Mouse (Mus musculus) liver, adult 2 months (tissue): ENCODE measurements around the gene Cdc14a. TPM values are rescaled to one million over a fixed set of nuclear protein-coding genes. Genes with fewer than 3 reads are reported as not detected.
A peak's percentile ranks its signal among the peaks of the same experiment; 100 is the strongest.

ENCODE experiments used
- DNase-seq: peaks from one replicate; pipeline ENCODE4 v3.0.0-alpha.2; 2011; ENCODE audit warnings: low read depth, low spot score; ENCODE audit errors: extremely low read depth
- H3K27ac ChIP-seq: fragments of 200-500 bp; replicated peaks from 2 replicates; pipeline ENCODE4 v1.5.1; 2012; ENCODE audit warnings: low read depth, mild to moderate bottlenecking, control low read depth, inconsistent platforms, low read length; ENCODE audit not compliant: insufficient read depth
- H3K27me3 ChIP-seq: fragments of 200-500 bp; 2 replicates; pipeline ENCODE4 v1.6.1; 2012; ENCODE audit warnings: mild to moderate bottlenecking, moderate library complexity, low read length, inconsistent platforms; ENCODE audit not compliant: control insufficient read depth, insufficient read depth
- H3K36me3 ChIP-seq: fragments of 200-500 bp; 2 replicates; pipeline ENCODE4 v1.6.1; 2012; ENCODE audit warnings: low read length, inconsistent platforms; ENCODE audit not compliant: control insufficient read depth, insufficient read depth
- H3K4me1 ChIP-seq: fragments of 200-500 bp; 2 replicates; pipeline ENCODE4 v1.6.1; 2011; ENCODE audit warnings: low read length; ENCODE audit not compliant: control insufficient read depth, insufficient read depth
- H3K4me3 ChIP-seq: fragments of 200-500 bp; 2 replicates; pipeline ENCODE4 v1.5.1; 2011; ENCODE audit warnings: low read depth, mild to moderate bottlenecking, control low read depth, low read length, moderate library complexity; ENCODE audit not compliant: insufficient read depth
- H3K79me2 ChIP-seq: fragments of 200-500 bp; 2 replicates; pipeline ENCODE4 v1.6.1; 2012; ENCODE audit warnings: inconsistent platforms, mild to moderate bottlenecking, low read length, moderate library complexity; ENCODE audit not compliant: control insufficient read depth, insufficient read depth
- H3K9ac ChIP-seq: fragments of 200-500 bp; 2 replicates; pipeline ENCODE4 v1.6.1; 2012; ENCODE audit warnings: low read depth, mild to moderate bottlenecking, control low read depth, inconsistent platforms, low read length
- CTCF ChIP-seq: fragments of 200-500 bp; IDR thresholded peaks from 2 replicates; pipeline ENCODE4 v1.5.1; 2011; ENCODE audit warnings: low read depth, low read length, control low read depth
- POLR2A ChIP-seq: fragments of 200-500 bp; IDR thresholded peaks from 2 replicates; pipeline ENCODE4 v1.6.1; 2011; ENCODE audit warnings: low read length, control low read depth; ENCODE audit not compliant: insufficient read depth; ENCODE audit errors: extremely low read depth
- WGBS: fragments of 180-500 bp; shearing (Covaris S2); methylation state at CpG from one replicate; pipeline ENCODE4 v1.1.7; 2018; 5-methylcytosine and 5-hydroxymethylcytosine counted together
- polyA plus RNA-seq: library from polyadenylated mRNA; depleted of rRNA; stranded (reverse); fragments of >200 nt; gene quantifications from 2 replicates; pipeline ENCODE4 v1.2.3, GENCODE M21; 2012
- total RNA-seq: library from RNA; depleted of rRNA; stranded (reverse); fragments of >200 nt; gene quantifications from 2 replicates; pipeline ENCODE4 v1.2.3, GENCODE M21; 2014

Cdc14a gene
- total and polyA plus RNA-seq, 2 experiments = 0.50 to 1.1 TPM

GRCm38 (mm10) chr3:116422074-116422473, 1.8 kb downstream of the Cdc14a start:
- Histone ChIP-seq H3K4me1 (no peaks in the 10 kb centered on the region), H3K27ac (no peak overlapping the region), H3K9ac (no peak overlapping the region), H3K27me3 (no peaks in the 10 kb centered on the region), H3K79me2 (no peaks in the 10 kb centered on the region), H3K36me3 (no peaks in the 10 kb centered on the region), H3K4me3 (no peak overlapping the region)
- TF ChIP-seq CTCF = no peak
- no peak for TF ChIP-seq POLR2A
- 90% methylated on average over 8 of the region's 8 CpGs for WGBS
- DNase-seq = no peak

- Histone ChIP-seq H3K79me2 (no peaks in the 10 kb centered on the region), H3K4me1 (no peaks in the 10 kb centered on the region), H3K4me3 (no peak overlapping the region), H3K27ac (no peak overlapping the region), H3K36me3 (no peaks in the 10 kb centered on the region), H3K27me3 (no peaks in the 10 kb centered on the region), H3K9ac (no peak overlapping the region)
- DNase-seq = no peak
- 94% methylated on average over 6 of the region's 6 CpGs for WGBS
- TF ChIP-seq CTCF (no peak), POLR2A (no peak)
Measured at GRCm38 (mm10) chr3:116421121-116421520, 2.7 kb downstream of the Cdc14a start.

- 75% methylated on average over 11 of the region's 11 CpGs for WGBS
- TF ChIP-seq POLR2A (no peak), CTCF (no peak)
- Histone ChIP-seq H3K9ac (no peak overlapping the region), H3K27me3 (no peaks in the 10 kb centered on the region), H3K36me3 (no peaks in the 10 kb centered on the region), H3K79me2 (no peaks in the 10 kb centered on the region), H3K27ac (no peak overlapping the region), H3K4me3 (no peak overlapping the region), H3K4me1 (no peaks in the 10 kb centered on the region)
- no peak for DNase-seq
Measured at GRCm38 (mm10) chr3:116419791-116420190, 4.0 kb downstream of the Cdc14a start.

- H3K36me3 ChIP-seq = no peaks in the 10 kb centered on the region
- peaks cover 3% of the 10 kb centered on the region; the same call in 1 of the 2 replicates for H3K27me3 ChIP-seq
- H3K4me1 ChIP-seq = no peaks in the 10 kb centered on the region
- no peak overlapping the region for H3K9ac ChIP-seq
- no peak overlapping the region for H3K27ac ChIP-seq
- WGBS = 51% methylated on average over 3 of the region's 3 CpGs
- TF ChIP-seq CTCF (no peak), POLR2A (no peak)
- no peaks in the 10 kb centered on the region for H3K79me2 ChIP-seq
- DNase-seq = peak; percentile 24
- no peak overlapping the region for H3K4me3 ChIP-seq
Measured at GRCm38 (mm10) chr3:116414451-116414860, 9.4 kb downstream of the Cdc14a start.

- Histone ChIP-seq H3K4me3 (no peak overlapping the region), H3K4me1 (0 out of 2 replicates have a peak, but pooled peaks cover 2% of the 10 kb centered on the region), H3K79me2 (no peaks in the 10 kb centered on the region), H3K27ac (no peak overlapping the region), H3K9ac (no peak overlapping the region), H3K27me3 (peaks cover 3% of the 10 kb centered on the region; the same call in 1 of the 2 replicates), H3K36me3 (no peaks in the 10 kb centered on the region)
- DNase-seq = no peak
- TF ChIP-seq POLR2A (no peak), CTCF (no peak)
- WGBS = 95% methylated on average over 4 of the region's 4 CpGs
Measured at GRCm38 (mm10) chr3:116412954-116413724, 10.7 kb downstream of the Cdc14a start.

- no peaks in the 10 kb centered on the region for H3K79me2 ChIP-seq
- no peak for TF ChIP-seq POLR2A
- TF ChIP-seq CTCF = no peak
- 0 out of 2 replicates have a peak, but pooled peaks cover 2% of the 10 kb centered on the region for H3K4me1 ChIP-seq
- no peak overlapping the region for H3K27ac ChIP-seq
- H3K4me3 ChIP-seq = no peak overlapping the region
- WGBS = 67% methylated on average over 7 of the region's 7 CpGs
- no peak for DNase-seq
- peaks cover 3% of the 10 kb centered on the region; the same call in 1 of the 2 replicates for H3K27me3 ChIP-seq
- H3K36me3 ChIP-seq = no peaks in the 10 kb centered on the region
- H3K9ac ChIP-seq = no peak overlapping the region
Measured at GRCm38 (mm10) chr3:116410051-116410450, 13.8 kb downstream of the Cdc14a start.
